Mouse (Mus musculus): ENCODE data around the gene Fam171a1.

DNA sequence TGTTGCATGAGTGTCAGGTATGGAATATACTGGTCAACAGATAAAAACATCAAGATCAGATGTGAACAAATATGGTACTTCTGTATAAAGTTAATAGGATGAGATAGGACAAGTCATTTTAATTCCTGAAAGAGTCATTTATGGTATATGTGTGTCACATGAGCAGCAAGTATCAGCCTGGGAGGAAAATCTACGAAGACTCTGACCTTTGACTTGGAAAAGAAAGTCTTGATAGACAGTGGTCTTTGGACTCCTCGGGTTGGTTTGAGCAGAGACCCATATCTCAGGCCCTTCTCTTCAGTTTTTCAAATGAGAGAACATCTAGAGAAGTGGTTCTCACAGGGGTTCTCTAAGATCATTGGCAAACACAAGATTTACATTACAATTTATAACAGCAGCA lies 137.3 kb downstream of the Fam171a1 start:
- TF ChIP-seq POLR2A (IDR thresholded peaks at IDR 0.05; ENCODE audit: insufficient read length, low read depth) (no peak), TCF12 (IDR thresholded peaks at IDR 0.05; ENCODE audit: insufficient read depth, poor library complexity, severe bottlenecking) (no peak), CEBPB (IDR thresholded peaks at IDR 0.05; ENCODE audit: insufficient read depth, poor library complexity, severe bottlenecking) (no peak), REST (IDR thresholded peaks at IDR 0.05; ENCODE audit: insufficient read depth, insufficient read length) (no peak)

Data from myocyte (in vitro differentiated cells).